Mouse (Mus musculus) adrenal gland, postnatal 4 days (tissue): Measurements from ENCODE around the gene Lcn6. TPM values are rescaled to one million over a fixed set of nuclear protein-coding genes. Genes with fewer than 3 reads are reported as not detected.
"Not testable (repeated sequence)": the region's sequence is repeated elsewhere in the genome, so short reads cannot be mapped to it uniquely, and the experiment has no call there.

Source experiments
- DNase-seq, 2 experiments: peaks; one replicate each; pipeline ENCODE4 v3.0.0; 2021 to 2022; ENCODE audit warnings: low spot score in 2 of 2, mixed read lengths in 2 of 2
- long read RNA-seq, 2 experiments: library from polyadenylated mRNA; stranded (forward); transcript quantifications; one replicate each; pipeline ENCODE4 v2.0.0; 2021
- total RNA-seq, 2 experiments: library from RNA; stranded (reverse); gene quantifications; 2 replicates each; pipeline ENCODE4 v1.2.3; 2021

The Lcn6 gene
- total RNA-seq, result not detected
- long read RNA-seq, experiment 1, result 0 reads
- long read RNA-seq, experiment 2, result 0 reads

GRCm38 (mm10) chr2:25676486-25676885 is at the start of gene Lcn6:
Gene Lcn6 (plus strand): TSS chr2:25676786.
- DNase-seq, result no peak

GRCm38 (mm10) chr2:25627811-25628210 is 48.8 kb upstream of the Lcn6 start, which contains the start of gene Fcna:
Gene Fcna (minus strand): TSS chr2:25628030.
- no peak for DNase-seq

- no peak for DNase-seq
These were observed 47.8 kb upstream of the Lcn6 start for GRCm38 (mm10) chr2:25628738-25629137.

- DNase-seq, result peak in 1 of 2 experiments; percentile 28
These were observed 43.0 kb upstream of the Lcn6 start for GRCm38 (mm10) chr2:25633616-25634015.

GRCm38 (mm10) chr2:25634046-25634445 is 42.5 kb upstream of the Lcn6 start:
- DNase-seq, result no peak

DNA sequence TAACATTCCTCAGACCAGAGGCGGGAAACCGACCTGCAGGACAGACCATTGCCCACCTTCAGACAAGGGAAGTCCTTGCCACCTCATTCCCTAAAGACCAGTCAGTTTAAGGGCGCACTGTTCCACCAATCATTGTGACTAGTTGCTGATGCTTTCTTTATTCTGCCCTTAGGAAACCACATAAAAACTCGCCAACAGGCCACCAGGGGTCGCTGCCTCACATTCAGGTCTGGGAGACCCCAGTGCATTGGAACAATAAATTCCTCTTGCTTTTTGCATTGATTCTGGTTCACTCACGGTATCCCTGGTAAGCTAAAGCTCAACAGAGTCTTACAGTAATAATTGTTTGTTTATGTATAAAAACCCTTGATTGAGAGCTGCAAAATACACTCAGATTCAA is 36.7 kb upstream of the Lcn6 start:
- DNase-seq, result no peak

GRCm38 (mm10) chr2:25652902-25653301 is 23.7 kb upstream of the Lcn6 start, which contains the start of gene Lcn8:
Gene Lcn8 (plus strand): TSS chr2:25653120.
- DNase-seq, result no peak

- no peak for DNase-seq
These were observed 22.1 kb upstream of the Lcn6 start for GRCm38 (mm10) chr2:25654502-25654901.

DNA sequence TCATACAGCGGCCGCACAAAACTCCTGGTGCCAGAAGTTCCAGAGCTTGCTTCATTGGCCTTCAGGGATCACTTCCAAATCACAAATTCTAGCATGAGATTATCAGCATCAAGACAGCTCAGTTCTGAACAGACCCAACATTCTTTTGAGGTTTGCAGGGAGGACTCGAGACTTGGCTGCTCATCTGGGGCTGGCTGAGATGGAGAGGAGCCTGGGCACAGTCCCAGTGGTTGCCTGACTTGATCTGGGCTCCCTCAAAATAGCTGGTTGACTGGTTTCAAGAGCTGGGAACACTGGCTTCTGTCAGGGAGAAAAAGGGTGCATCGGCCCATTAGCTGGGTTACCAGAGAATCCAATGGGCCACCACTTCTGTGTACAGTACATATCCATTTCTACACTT is 19.9 kb upstream of the Lcn6 start:
- no peak for DNase-seq

DNA sequence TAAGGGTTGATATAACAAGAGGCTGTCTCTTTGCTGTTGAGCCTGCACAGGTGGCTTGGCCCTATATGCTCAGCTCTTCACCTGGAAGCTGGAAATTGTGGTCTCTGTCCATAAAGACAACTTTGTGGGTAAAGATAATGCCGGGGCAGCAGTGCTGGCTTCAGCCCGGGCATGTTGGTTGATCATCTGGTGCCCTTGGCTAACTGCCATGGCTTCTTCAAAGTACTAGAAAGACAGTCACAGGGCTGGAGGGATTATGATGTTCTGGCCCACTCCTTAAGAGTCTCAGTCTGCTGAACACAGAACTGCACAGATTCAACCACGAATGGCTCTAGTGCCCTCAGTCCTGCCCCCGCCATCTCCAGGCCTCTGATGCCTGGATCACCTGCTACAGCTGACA is 19.3 kb upstream of the Lcn6 start:
- no peak for DNase-seq

DNA sequence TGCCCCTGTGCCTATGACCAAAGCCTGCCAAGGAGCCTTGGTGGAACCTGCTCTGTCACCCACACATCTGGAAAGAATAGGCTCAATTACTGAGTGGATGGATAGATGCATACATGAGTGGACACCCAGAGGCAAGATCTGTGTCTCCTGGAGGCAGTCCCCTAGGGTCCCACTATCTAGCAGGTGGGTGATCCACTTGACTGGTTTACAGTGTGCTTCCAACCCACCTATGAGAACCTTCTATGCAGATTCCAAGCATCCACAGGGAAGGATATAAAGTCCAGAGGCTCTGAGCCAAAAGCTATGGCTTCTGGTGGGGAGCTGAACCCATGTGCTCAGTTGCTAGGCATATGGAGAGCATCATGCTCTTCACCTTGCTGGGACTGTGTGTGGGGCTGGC is 18.9 kb upstream of the Lcn6 start, which contains the start of gene Lcn5:
TSS of gene Lcn5 (plus strand) at position 301 of the 400 bp plus-strand sequence.
- no peak for DNase-seq

GRCm38 (mm10) chr2:25660279-25660678 is 16.3 kb upstream of the Lcn6 start:
- no peak for DNase-seq

DNA sequence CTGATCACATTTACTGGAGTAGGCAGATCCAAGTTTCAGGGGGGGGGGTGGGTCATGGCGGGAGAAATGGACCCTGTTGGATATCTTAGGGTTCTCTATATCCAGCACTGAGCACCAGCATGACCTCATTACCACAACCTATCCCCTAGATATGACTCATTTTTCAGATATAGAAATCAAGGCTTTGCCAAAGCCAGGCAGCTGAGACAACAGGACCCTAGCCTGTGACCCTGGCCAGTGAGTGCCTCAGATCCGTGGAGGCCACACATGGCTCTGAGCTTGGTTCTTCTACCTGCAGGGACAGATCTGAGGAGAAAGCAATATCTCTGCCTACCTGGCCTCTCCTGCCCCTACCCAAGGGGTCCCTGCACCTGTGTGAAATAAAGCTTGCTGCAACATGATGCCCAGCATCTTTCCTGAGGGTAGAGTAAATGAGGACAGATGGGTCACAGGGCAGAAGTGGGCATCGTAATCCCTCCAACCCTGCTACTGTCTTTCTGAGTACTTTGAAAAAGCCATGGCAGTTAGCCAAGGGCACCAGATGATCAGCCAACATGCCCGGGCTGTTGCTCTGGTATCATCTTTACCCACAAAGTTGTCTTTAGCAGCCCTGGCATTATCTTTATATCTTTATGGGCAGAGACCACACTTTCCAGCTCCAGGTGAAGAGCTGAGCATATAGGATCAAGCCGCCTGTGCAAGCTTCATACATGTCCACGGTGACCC is 15.2 kb upstream of the Lcn6 start:
- DNase-seq, result no peak

DNA sequence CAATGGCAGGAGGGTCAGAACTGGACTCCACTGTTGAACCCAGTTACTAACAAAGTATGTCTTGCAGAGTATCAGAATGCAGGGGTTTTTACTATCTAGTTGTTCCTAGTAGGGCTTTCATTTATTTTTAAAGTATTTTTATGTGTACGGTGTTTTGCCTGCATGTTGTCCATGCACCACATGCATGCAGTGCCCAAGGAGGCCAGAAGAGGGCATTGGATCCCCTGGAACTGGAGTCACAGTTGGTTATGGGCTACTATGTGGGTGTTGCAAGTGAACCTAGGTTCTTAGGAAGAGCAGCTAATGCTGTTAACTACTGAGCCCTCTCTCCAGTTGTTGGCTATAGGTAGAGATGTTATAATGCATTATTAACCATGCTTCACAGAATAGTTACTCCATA is 13.1 kb upstream of the Lcn6 start:
- DNase-seq, result peak in 1 of 2 experiments; percentile 67

DNA sequence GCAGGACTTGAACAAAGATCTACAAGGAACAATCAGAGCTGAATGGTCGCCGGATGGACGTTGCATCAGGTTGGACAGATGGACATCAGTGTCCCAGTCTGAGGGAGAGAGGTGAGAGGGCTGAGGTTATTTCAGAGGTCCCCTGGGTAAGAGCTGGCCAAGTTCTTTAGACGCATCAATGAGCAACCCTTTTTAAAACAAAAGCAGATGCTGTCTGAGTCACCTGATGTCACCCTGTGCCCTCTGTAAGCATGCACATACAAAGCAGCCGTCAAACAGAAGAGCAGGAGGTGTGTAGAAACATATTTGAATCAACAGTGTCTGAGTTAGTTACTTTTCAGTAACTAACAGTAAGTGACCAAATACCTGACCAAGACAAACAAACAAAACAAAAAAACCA is 12.5 kb upstream of the Lcn6 start:
- no peak for DNase-seq

DNA sequence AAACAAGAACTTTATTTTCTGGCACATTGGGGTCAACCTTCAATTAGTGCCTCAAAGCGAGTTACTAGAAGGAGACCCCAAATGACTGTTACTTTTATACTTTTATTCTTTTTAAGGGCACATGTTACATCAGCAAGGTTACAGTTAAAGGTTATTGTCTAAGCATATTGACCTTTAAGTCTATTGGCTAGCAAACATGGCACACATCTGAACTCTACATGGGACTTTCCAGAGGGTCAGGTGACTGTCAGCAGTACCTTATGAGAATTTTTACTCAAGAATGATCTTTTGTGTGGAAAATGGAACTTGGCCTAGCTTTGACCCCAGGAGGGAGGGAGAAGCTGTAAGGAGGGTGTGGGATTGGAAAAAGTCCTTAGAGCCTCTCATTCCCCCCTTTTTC is 10.1 kb upstream of the Lcn6 start:
- DNase-seq, result no peak

- DNase-seq, result no peak
These were observed 3.0 kb downstream of the Lcn6 start for GRCm38 (mm10) chr2:25679559-25679958.

GRCm38 (mm10) chr2:25682426-25682825 is 5.8 kb downstream of the Lcn6 start, which contains the start of gene Lcn10:
Gene Lcn10 (plus strand): TSS chr2:25682726.
- DNase-seq, result no peak

DNA sequence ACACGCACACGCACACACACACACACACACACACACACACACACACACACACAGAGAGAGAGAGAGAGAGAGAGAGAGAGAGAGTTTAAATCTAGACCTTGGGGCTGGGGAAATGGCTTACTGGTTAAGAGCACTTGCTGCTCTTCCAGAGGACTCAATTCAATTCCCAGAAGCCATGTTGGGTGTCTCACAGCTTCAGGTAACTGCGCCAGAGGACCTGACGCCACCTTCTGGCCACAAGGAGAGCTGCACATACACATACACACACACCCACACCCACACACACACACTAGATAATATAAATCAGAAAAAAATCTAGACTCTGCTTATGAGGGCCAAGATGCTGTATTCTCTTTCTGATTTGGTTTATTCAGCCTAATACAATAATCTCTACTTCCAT is 10.4 kb downstream of the Lcn6 start:
- DNase-seq, result no peak

GRCm38 (mm10) chr2:25694605-25695004 is 18.0 kb downstream of the Lcn6 start:
- DNase-seq, result peak in 1 of 2 experiments; percentile 37

DNA sequence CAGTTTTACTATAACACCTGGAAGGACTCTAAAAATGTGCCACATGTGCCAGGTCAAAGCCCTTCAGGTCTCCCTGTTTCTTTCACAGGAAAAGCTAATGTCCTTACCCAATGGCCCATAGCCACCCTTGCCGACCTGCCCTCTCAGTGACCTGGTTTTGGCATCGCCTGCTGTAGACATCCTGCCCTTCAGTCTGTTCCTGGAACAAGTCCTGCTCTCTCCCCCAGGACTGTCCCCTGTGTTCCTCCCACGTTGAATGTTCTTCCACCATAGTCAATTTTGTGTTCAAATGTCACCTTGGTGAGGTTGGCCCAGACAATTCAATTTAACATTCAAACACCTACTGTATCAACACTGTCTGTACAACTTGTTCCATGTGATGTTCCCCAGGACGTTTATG is 20.4 kb downstream of the Lcn6 start:
- no peak for DNase-seq

DNA sequence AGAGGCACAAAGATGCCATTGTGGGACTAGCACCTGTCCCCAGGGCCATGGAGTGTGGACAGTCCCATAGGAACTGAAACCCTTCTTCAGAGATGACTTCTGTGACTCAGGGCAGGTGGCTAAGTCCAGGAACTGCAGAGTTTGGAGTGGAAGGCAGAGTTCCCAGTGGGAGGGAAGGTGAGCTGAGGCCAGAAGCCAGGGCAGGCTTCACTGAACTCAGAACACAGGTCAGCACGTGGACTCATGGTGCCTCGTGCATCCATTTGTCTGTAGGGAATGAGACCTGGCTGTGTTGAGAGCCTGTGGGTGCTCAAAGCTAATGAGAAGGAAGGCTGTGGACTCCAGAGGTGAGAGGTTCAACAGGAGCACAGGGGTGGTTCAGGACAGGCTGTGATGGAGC is 22.1 kb downstream of the Lcn6 start:
- no peak for DNase-seq

DNA sequence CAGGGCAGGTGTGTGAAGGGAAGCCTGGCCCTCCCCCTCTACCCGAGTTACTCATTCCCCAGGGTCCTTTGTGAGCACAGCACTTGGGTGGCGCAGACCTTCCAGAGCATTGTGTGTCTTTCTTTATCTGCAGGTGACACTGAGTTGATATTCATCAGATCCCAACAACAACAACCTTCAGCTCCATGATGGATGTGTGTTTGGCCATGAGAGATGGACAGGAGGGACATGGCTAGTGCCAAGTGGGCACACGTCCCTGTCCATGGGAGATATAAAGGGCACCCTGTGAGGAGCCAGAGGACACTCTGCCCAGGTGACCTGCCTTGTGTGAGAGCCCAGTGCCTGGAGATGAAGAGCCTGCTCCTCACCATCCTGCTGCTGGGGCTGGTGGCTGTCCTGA is 23.2 kb downstream of the Lcn6 start, which contains the start of gene Obp2a:
TSS of gene Obp2a (plus strand) at position 301 of the 400 bp plus-strand sequence.
- not testable (repeated sequence) for DNase-seq
